Mouse (Mus musculus) brain, embryonic 14.5 days (tissue): ENCODE measurements around the gene Bpifb6.

Experiments
- CTCF ChIP-seq: fragments of 200-500 bp; IDR thresholded peaks from 2 replicates; pipeline ENCODE4 v1.5.1; 2012; ENCODE audit warnings: inconsistent platforms, mild to moderate bottlenecking, moderate library complexity, borderline replicate concordance; ENCODE audit not compliant: insufficient read depth, insufficient read length; ENCODE audit errors: extremely low read depth
- POLR2A ChIP-seq: fragments of 200-500 bp; IDR thresholded peaks from 2 replicates; pipeline ENCODE4 v1.6.1; 2012; ENCODE audit warnings: mild to moderate bottlenecking, inconsistent platforms, borderline replicate concordance; ENCODE audit not compliant: poor library complexity, insufficient read depth, insufficient read length, severe bottlenecking; ENCODE audit errors: extremely low read depth

- no peak for TF ChIP-seq POLR2A
- peak; percentile 83 for TF ChIP-seq CTCF
Measured at GRCm38 (mm10) chr2:153929871-153930413, 29.8 kb downstream of the Bpifb6 start.
